Mouse (Mus musculus) gastrocnemius, adult 18-20 months (tissue): ENCODE data around the gene Mllt10. TPM values are rescaled to one million over a fixed set of nuclear protein-coding genes. Genes with fewer than 3 reads are reported as not detected.

Source experiments
- DNase-seq: peaks from one replicate; pipeline ENCODE4 v3.0.0; 2021; ENCODE audit warnings: low spot score
- total RNA-seq, 2 experiments: library from RNA; stranded (reverse); gene quantifications; 2 replicates each; pipeline ENCODE4 v1.2.3; 2021

Gene Mllt10
- total RNA-seq, 2 experiments from 2014 or later = 21.8 to 23.2 TPM

GRCm38 (mm10) chr2:18051026-18051830, 3.8 kb upstream of the Mllt10 start:
- DNase-seq = no peak

GRCm38 (mm10) chr2:18051831-18052170, 3.2 kb upstream of the Mllt10 start:
- DNase-seq = no peak

GRCm38 (mm10) chr2:18052581-18052980, 2.5 kb upstream of the Mllt10 start:
- DNase-seq = no peak

GRCm38 (mm10) chr2:18053243-18053950, 1.6 kb upstream of the Mllt10 start:
- no peak for DNase-seq

- peak; percentile 45 for DNase-seq
Measured at GRCm38 (mm10) chr2:18053951-18054530, 996 bp upstream of the Mllt10 start.

- peak; percentile 95 for DNase-seq
Measured at GRCm38 (mm10) chr2:18055929-18056785, 1.1 kb downstream of the Mllt10 start.

- peak; percentile 97 for DNase-seq
Measured at GRCm38 (mm10) chr2:18056786-18057255, 1.8 kb downstream of the Mllt10 start.

GRCm38 (mm10) chr2:18057336-18058145, 2.5 kb downstream of the Mllt10 start:
- peak; percentile 52 for DNase-seq

- DNase-seq = no peak
Measured at GRCm38 (mm10) chr2:18058146-18058708, 3.2 kb downstream of the Mllt10 start.

GRCm38 (mm10) chr2:18059063-18059462, 4.0 kb downstream of the Mllt10 start:
- DNase-seq = no peak

GRCm38 (mm10) chr2:18059891-18060290, 4.9 kb downstream of the Mllt10 start:
- DNase-seq = no peak

- DNase-seq = no peak
Measured at GRCm38 (mm10) chr2:18060396-18060795, 5.4 kb downstream of the Mllt10 start.

GRCm38 (mm10) chr2:18063763-18064251, 8.8 kb downstream of the Mllt10 start:
- DNase-seq = peak; percentile 67

- peak; percentile 87 for DNase-seq
Measured at GRCm38 (mm10) chr2:18064356-18064858, 9.4 kb downstream of the Mllt10 start.

- peak; percentile 71 for DNase-seq
Measured at GRCm38 (mm10) chr2:18064941-18065707, 10.1 kb downstream of the Mllt10 start.

GRCm38 (mm10) chr2:18065708-18066030, 10.6 kb downstream of the Mllt10 start:
- DNase-seq = no peak

GRCm38 (mm10) chr2:18066436-18066835, 11.4 kb downstream of the Mllt10 start:
- DNase-seq = no peak

GRCm38 (mm10) chr2:18068071-18068796, 13.2 kb downstream of the Mllt10 start:
- peak; percentile 2 for DNase-seq
